Mouse (Mus musculus) liver, adult 2 months (tissue): ENCODE measurements around the gene Mmachc.

Experiments
- CTCF ChIP-seq: fragments of 200-500 bp; IDR thresholded peaks from 2 replicates; pipeline ENCODE4 v1.5.1; 2011; ENCODE audit warnings: low read depth, low read length, control low read depth
- POLR2A ChIP-seq: fragments of 200-500 bp; IDR thresholded peaks from 2 replicates; pipeline ENCODE4 v1.6.1; 2011; ENCODE audit warnings: low read length, control low read depth; ENCODE audit not compliant: insufficient read depth; ENCODE audit errors: extremely low read depth

DNA sequence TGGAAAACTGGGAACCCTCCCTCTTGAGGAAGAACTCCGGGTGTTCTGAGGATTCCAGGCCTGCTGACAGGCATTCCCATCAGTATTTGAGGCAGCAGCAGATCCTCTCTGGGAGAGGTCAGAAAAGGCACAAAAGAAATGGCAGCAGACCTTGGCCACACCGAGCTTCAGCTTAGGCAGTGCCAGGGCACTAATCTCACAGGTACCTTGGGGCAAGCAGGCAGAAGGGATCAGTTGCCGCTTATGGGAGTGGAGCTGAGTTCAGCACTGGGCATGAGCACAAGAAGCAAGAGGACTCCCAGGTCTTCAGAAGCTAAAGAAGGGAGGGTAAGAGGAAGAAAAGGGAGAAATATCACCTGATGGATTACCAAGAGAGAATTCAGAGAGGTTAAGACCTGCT is 50.2 kb downstream of the Mmachc start:
- no peak for TF ChIP-seq POLR2A
- no peak for TF ChIP-seq CTCF
